Mouse (Mus musculus) stomach, embryonic 15.5 days (tissue): Measurements from ENCODE around the gene Actr1b. TPM values are rescaled to one million over a fixed set of nuclear protein-coding genes. Genes with fewer than 3 reads are reported as not detected.

Source experiments
- ATAC-seq: fragments of 200-750 bp; cut with Nextera tagmentation; 2 replicates; pipeline ENCODE4 v1.8.0; 2017; ENCODE audit warnings: low read depth, moderate number of reproducible peaks, moderate TSS enrichment; ENCODE audit not compliant: insufficient read depth, low FRiP score
- H3K27ac ChIP-seq: fragments of 300-500 bp; sonication (generic); 2 replicates; pipeline ENCODE4 v1.5.1; 2015; ENCODE audit warnings: mild to moderate bottlenecking, inconsistent platforms
- H3K27me3 ChIP-seq: fragments of 300-500 bp; sonication (generic); replicated peaks from 2 replicates; pipeline ENCODE4 v1.6.1; 2015; ENCODE audit warnings: inconsistent platforms
- H3K36me3 ChIP-seq: fragments of 300-500 bp; sonication (generic); 2 replicates; pipeline ENCODE4 v1.6.1; 2015; ENCODE audit warnings: inconsistent platforms
- H3K4me1 ChIP-seq: fragments of 300-500 bp; sonication (generic); 2 replicates; pipeline ENCODE4 v1.6.1; 2015; ENCODE audit warnings: inconsistent platforms
- H3K4me2 ChIP-seq: fragments of 300-500 bp; sonication (generic); 2 replicates; pipeline ENCODE4 v1.6.1; 2015; ENCODE audit warnings: mild to moderate bottlenecking, inconsistent platforms
- H3K4me3 ChIP-seq: fragments of 300-500 bp; sonication (generic); replicated peaks from 2 replicates; pipeline ENCODE4 v1.5.1; 2015; ENCODE audit warnings: inconsistent platforms
- H3K9ac ChIP-seq: fragments of 300-500 bp; sonication (generic); 2 replicates; pipeline ENCODE4 v1.6.1; 2015; ENCODE audit warnings: inconsistent platforms
- H3K9me3 ChIP-seq: fragments of 300-500 bp; sonication (generic); 2 replicates; pipeline ENCODE4 v1.6.1; 2016; ENCODE audit warnings: inconsistent platforms
- WGBS: fragments of 180-500 bp; shearing (Covaris S2); methylation state at CpG from one replicate; pipeline ENCODE4 v1.1.7; 2015; 5-methylcytosine and 5-hydroxymethylcytosine counted together
- microRNA-seq: library from miRNA; unstranded; fragments of <30 nt; microRNA quantifications from one replicate; pipeline ENCODE4, GENCODE M21; 2016
- polyA plus RNA-seq: library from polyadenylated mRNA; unstranded; fragments of >200 nt; fragmentation: Nextera tagmentation; extraction: Ambion mirVana; gene quantifications from 2 replicates; pipeline ENCODE4 v1.2.1, GENCODE M21; 2015

The Actr1b gene
- polyA plus RNA-seq, 1 experiment from 2014 or later, result 85.4 TPM

- Histone ChIP-seq H3K9ac (no peak overlapping the region), H3K36me3 (no peaks in the 10 kb centered on the region), H3K27me3 (no peaks in the 10 kb centered on the region), H3K4me2 (no peak overlapping the region), H3K4me3 (no peak overlapping the region), H3K4me1 (no peaks in the 10 kb centered on the region), H3K27ac (peak overlapping the region; percentile 57; the same call in 1 of the 2 replicates), H3K9me3 (no peaks in the 10 kb centered on the region)
- ATAC-seq, result no peak
- 60% methylated on average over 4 of the region's 4 CpGs for WGBS
These were observed 48.3 kb downstream of the Actr1b start for GRCm38 (mm10) chr1:36665934-36666333.

GRCm38 (mm10) chr1:36665165-36665723, 49.0 kb downstream of the Actr1b start:
- H3K9ac ChIP-seq, result no peak overlapping the region
- no peaks in the 10 kb centered on the region for H3K4me1 ChIP-seq
- H3K36me3 ChIP-seq, result no peaks in the 10 kb centered on the region
- no peak overlapping the region for H3K4me3 ChIP-seq
- no peaks in the 10 kb centered on the region for H3K27me3 ChIP-seq
- WGBS, result 60% methylated on average over 11 of the region's 11 CpGs
- no peaks in the 10 kb centered on the region for H3K9me3 ChIP-seq
- H3K4me2 ChIP-seq, result no peak overlapping the region
- ATAC-seq, result no peak
- peak overlapping the region; percentile 57 for H3K27ac ChIP-seq

- no peak for ATAC-seq
- WGBS, result 54% methylated on average over 4 of the region's 4 CpGs
- H3K27ac ChIP-seq, result no peak overlapping the region
- H3K4me3 ChIP-seq, result no peak overlapping the region
- no peak overlapping the region for H3K4me2 ChIP-seq
- H3K27me3 ChIP-seq, result no peaks in the 10 kb centered on the region
- H3K4me1 ChIP-seq, result no peaks in the 10 kb centered on the region
- H3K36me3 ChIP-seq, result no peaks in the 10 kb centered on the region
- H3K9me3 ChIP-seq, result no peaks in the 10 kb centered on the region
- H3K9ac ChIP-seq, result no peak overlapping the region
These were observed 49.8 kb downstream of the Actr1b start for GRCm38 (mm10) chr1:36664457-36664856.

- no peak overlapping the region for H3K4me3 ChIP-seq
- H3K4me2 ChIP-seq, result no peak overlapping the region
- H3K27me3 ChIP-seq, result no peaks in the 10 kb centered on the region
- H3K36me3 ChIP-seq, result no peaks in the 10 kb centered on the region
- 64% methylated on average over 7 of the region's 7 CpGs for WGBS
- peak; percentile 72 for ATAC-seq
- H3K4me1 ChIP-seq, result no peaks in the 10 kb centered on the region
- 0 out of 2 replicates have a peak overlapping the region, but pooled peaks have one; percentile 19 for H3K27ac ChIP-seq
- no peak overlapping the region for H3K9ac ChIP-seq
- no peaks in the 10 kb centered on the region for H3K9me3 ChIP-seq
These were observed 55.4 kb downstream of the Actr1b start for GRCm38 (mm10) chr1:36658621-36659399.

GRCm38 (mm10) chr1:36657658-36658415, 56.4 kb downstream of the Actr1b start:
- no peak for ATAC-seq

GRCm38 (mm10) chr1:36656233-36656632, 58.0 kb downstream of the Actr1b start:
- ATAC-seq, result no peak
- Histone ChIP-seq H3K4me1 (no peaks in the 10 kb centered on the region), H3K36me3 (no peaks in the 10 kb centered on the region), H3K27ac (no peak overlapping the region), H3K9ac (no peak overlapping the region), H3K4me2 (no peak overlapping the region), H3K4me3 (no peak overlapping the region), H3K9me3 (no peaks in the 10 kb centered on the region), H3K27me3 (no peaks in the 10 kb centered on the region)
- 81% methylated on average over 3 of the region's 3 CpGs for WGBS

More at GRCm38 (mm10) chr1:36657658-36658415, 56.4 kb downstream of the Actr1b start:
- 72% methylated on average over 4 of the region's 4 CpGs for WGBS
- Histone ChIP-seq H3K4me3 (no peak overlapping the region), H3K4me2 (no peak overlapping the region), H3K27me3 (no peaks in the 10 kb centered on the region), H3K27ac (no peak overlapping the region), H3K9me3 (no peaks in the 10 kb centered on the region), H3K36me3 (no peaks in the 10 kb centered on the region), H3K9ac (no peak overlapping the region), H3K4me1 (no peaks in the 10 kb centered on the region)

GRCm38 (mm10) chr1:36655039-36655438, 59.2 kb downstream of the Actr1b start:
- no peak for ATAC-seq
- Histone ChIP-seq H3K36me3 (no peaks in the 10 kb centered on the region), H3K27me3 (no peaks in the 10 kb centered on the region), H3K4me2 (no peak overlapping the region), H3K27ac (no peak overlapping the region), H3K4me3 (no peak overlapping the region), H3K9ac (no peak overlapping the region), H3K9me3 (no peaks in the 10 kb centered on the region), H3K4me1 (no peaks in the 10 kb centered on the region)
- 86% methylated on average over 5 of the region's 5 CpGs for WGBS

Small RNA genes lying within 50 kb of the gene (microRNA-seq; reads per million reads assigned to microRNA genes)
- not detected for gene Gm24133

Other genes starting within 250 kb of the Actr1b start
- 17.7 and 17.9 TPM in 2 replicates for gene Cnnm4, start 242.8 kb downstream of the Actr1b start, polyA plus RNA-seq
- gene Cnnm3, start 202.6 kb downstream of the Actr1b start, polyA plus RNA-seq, result 3.6 and 4.3 TPM in 2 replicates
- 19.5 and 20.5 TPM in 2 replicates for gene Ankrd23, start 177.5 kb downstream of the Actr1b start, polyA plus RNA-seq
- gene Gm42417, start 175.0 kb downstream of the Actr1b start, polyA plus RNA-seq, result not detected in 2 replicates
- gene Ankrd39, start 167.0 kb downstream of the Actr1b start, polyA plus RNA-seq, result 24.9 and 27.2 TPM in 2 replicates
- gene Sema4c, start 156.1 kb downstream of the Actr1b start, polyA plus RNA-seq, result 13.6 and 15.0 TPM in 2 replicates
- gene Fam178b, start 31.2 kb downstream of the Actr1b start, polyA plus RNA-seq, result 0.68 and 0.96 TPM in 2 replicates
- 638 and 681 TPM in 2 replicates for gene Cox5b, start 23.0 kb downstream of the Actr1b start, polyA plus RNA-seq
- 0.19 TPM in 1 of 2 replicates, not detected in the other for gene 4933424G06Rik, start 4.3 kb downstream of the Actr1b start, polyA plus RNA-seq
- gene Zap70, start 47.4 kb upstream of the Actr1b start, polyA plus RNA-seq, result 0.28 and 0.45 TPM in 2 replicates
- gene Tmem131, start 229.2 kb upstream of the Actr1b start, polyA plus RNA-seq, result 13.7 and 16.8 TPM in 2 replicates